Mouse (Mus musculus) heart, postnatal 0 days (tissue): ENCODE measurements around the gene Sfmbt1. TPM values are rescaled to one million over a fixed set of nuclear protein-coding genes. Genes with fewer than 3 reads are reported as not detected.
A peak's percentile ranks its signal among the peaks of the same experiment; 100 is the strongest.

Source experiments
- ATAC-seq: fragments of 200-750 bp; cut with Nextera tagmentation; 2 replicates; pipeline ENCODE4 v1.8.0; 2017; ENCODE audit warnings: low read depth, moderate number of reproducible peaks, moderate library complexity; ENCODE audit not compliant: insufficient read depth
- DNase-seq: peaks from one replicate; pipeline ENCODE4 v3.0.0-alpha.2; 2016; ENCODE audit warnings: low spot score
- H3K27ac ChIP-seq: fragments of 300-500 bp; sonication (generic); 2 replicates; pipeline ENCODE4 v1.5.1; 2014; ENCODE audit warnings: low read depth, mild to moderate bottlenecking
- H3K27me3 ChIP-seq: fragments of 300-500 bp; sonication (generic); 2 replicates; pipeline ENCODE4 v1.6.1; 2014; ENCODE audit warnings: low read length, mixed read lengths; ENCODE audit not compliant: control insufficient read depth, insufficient read depth
- H3K36me3 ChIP-seq: fragments of 300-500 bp; sonication (generic); replicated peaks from 2 replicates; pipeline ENCODE4 v1.6.1; 2014; ENCODE audit warnings: low read length, mixed read lengths; ENCODE audit not compliant: control insufficient read depth, insufficient read depth
- H3K4me1 ChIP-seq: fragments of 300-500 bp; sonication (generic); 2 replicates; pipeline ENCODE4 v1.6.1; 2014; ENCODE audit warnings: antibody characterized with exemption; ENCODE audit not compliant: control insufficient read depth, insufficient read depth
- H3K4me2 ChIP-seq: fragments of 300-500 bp; sonication (generic); 2 replicates; pipeline ENCODE4 v1.6.1; 2014; ENCODE audit warnings: low read depth, mild to moderate bottlenecking, low read length, moderate library complexity
- H3K4me3 ChIP-seq: fragments of 300-500 bp; sonication (generic); 2 replicates; pipeline ENCODE4 v1.5.1; 2014; ENCODE audit warnings: low read depth, low read length
- H3K9ac ChIP-seq: fragments of 300-500 bp; sonication (generic); replicated peaks from 2 replicates; pipeline ENCODE4 v1.6.1; 2014; ENCODE audit warnings: low read depth, low read length, mixed read lengths
- H3K9me3 ChIP-seq: fragments of 300-500 bp; sonication (generic); replicated peaks from 2 replicates; pipeline ENCODE4 v1.6.1; 2016; ENCODE audit warnings: low read length; ENCODE audit not compliant: control insufficient read depth
- CTCF ChIP-seq: IDR thresholded peaks from 2 replicates; pipeline ENCODE4 v1.5.1; 2016; ENCODE audit warnings: antibody characterized with exemption, control low read depth, low read depth
- EP300 ChIP-seq: IDR thresholded peaks from 2 replicates; pipeline ENCODE4 v1.6.1; 2016; ENCODE audit warnings: antibody characterized with exemption, low read depth
- WGBS: fragments of 180-500 bp; shearing (Covaris S2); extraction: QIAGEN DNeasy Blood & Tissue Kit; methylation state at CpG from one replicate; pipeline ENCODE4 v1.1.7; 2014; 5-methylcytosine and 5-hydroxymethylcytosine counted together
- polyA plus RNA-seq: library from polyadenylated mRNA; unstranded; fragments of >200 nt; fragmentation: Nextera tagmentation; extraction: Ambion mirVana; gene quantifications from 2 replicates; pipeline ENCODE4 v1.2.1, GENCODE M21; 2015
- total RNA-seq: library from RNA; depleted of rRNA; stranded (reverse); fragments of >200 nt; gene quantifications from 2 replicates; pipeline ENCODE4 v1.2.3, GENCODE M21; 2014; ENCODE audit warnings: low replicate concordance

The Sfmbt1 gene
- total and polyA plus RNA-seq, 2 experiments from 2014 or later: 1.8 to 7.6 TPM

- Histone ChIP-seq H3K27me3 (no peaks in the 10 kb centered on the region), H3K4me3 (no peak overlapping the region), H3K27ac (0 out of 2 replicates have a peak overlapping the region, but pooled peaks have one; percentile 23), H3K4me2 (no peak overlapping the region), H3K9me3 (no peaks in the 10 kb centered on the region), H3K4me1 (peaks cover 14% of the 10 kb centered on the region; the same call in 1 of the 2 replicates), H3K9ac (no peak overlapping the region), H3K36me3 (peaks cover 13% of the 10 kb centered on the region; the same call in 1 of the 2 replicates)
- DNase-seq (peak; percentile 34), ATAC-seq (peak; percentile 63; the same call in 1 of the 2 replicates)
- TF ChIP-seq CTCF (no peak), EP300 (no peak)
- 53% methylated on average over 14 of the region's 14 CpGs for WGBS
These were observed 122.9 kb downstream of the Sfmbt1 start for GRCm38 (mm10) chr14:30837416-30837996.

DNA sequence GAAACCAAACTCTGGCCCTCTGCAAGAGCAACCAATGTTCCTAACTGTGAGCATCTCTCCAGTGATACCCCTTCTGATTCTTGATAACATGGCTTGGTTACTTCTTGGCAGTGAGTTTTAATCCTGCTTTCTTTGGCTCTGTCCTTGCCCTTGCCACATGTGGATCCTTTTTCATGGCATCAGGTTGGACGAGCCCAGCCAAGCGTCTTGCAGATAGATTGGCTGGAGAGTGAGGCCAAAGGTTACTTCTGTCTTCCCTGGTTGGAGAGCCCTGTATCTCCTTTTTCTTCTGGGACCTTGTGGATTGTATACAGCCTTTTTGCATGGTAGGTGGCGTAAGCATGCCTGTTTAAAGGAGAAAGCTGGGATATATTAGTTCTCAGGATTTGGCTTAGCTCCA lies 129.1 kb downstream of the Sfmbt1 start:
- no peaks in the 10 kb centered on the region for H3K27me3 ChIP-seq
- no peak for DNase-seq
- no peak for ATAC-seq
- H3K4me2 ChIP-seq: no peak overlapping the region
- H3K9ac ChIP-seq: no peak overlapping the region
- no peak overlapping the region for H3K27ac ChIP-seq
- no peaks in the 10 kb centered on the region for H3K9me3 ChIP-seq
- 0 out of 2 replicates have a peak, but pooled peaks cover 8% of the 10 kb centered on the region for H3K36me3 ChIP-seq
- no peaks in the 10 kb centered on the region for H3K4me1 ChIP-seq
- H3K4me3 ChIP-seq: no peak overlapping the region
- 89% methylated on average over 3 of the region's 3 CpGs for WGBS
- no peak for TF ChIP-seq CTCF
- no peak for TF ChIP-seq EP300

DNA sequence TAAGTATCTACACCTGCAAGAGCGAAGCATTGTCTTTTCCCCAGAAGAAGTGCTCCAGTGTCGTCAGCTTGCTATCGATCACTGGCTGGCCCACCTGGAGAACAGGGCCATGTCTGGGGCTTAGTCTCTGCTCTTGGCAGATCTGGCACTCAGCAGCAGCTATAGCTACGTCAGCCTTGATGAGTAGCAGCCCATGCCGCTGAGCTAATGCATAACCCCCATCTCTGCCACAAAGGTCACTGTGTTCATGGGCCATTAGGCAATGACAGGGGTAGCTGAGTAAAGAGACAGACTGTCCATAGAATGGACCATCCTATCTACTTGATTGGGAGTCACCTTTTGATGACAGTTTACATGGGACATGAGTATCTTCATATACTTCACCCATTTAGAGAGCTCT lies 135.9 kb downstream of the Sfmbt1 start:
- Histone ChIP-seq H3K4me3 (no peak overlapping the region), H3K27me3 (no peaks in the 10 kb centered on the region), H3K27ac (no peak overlapping the region), H3K9ac (no peak overlapping the region), H3K9me3 (no peaks in the 10 kb centered on the region), H3K4me2 (no peak overlapping the region), H3K36me3 (0 out of 2 replicates have a peak, but pooled peaks cover 6% of the 10 kb centered on the region), H3K4me1 (0 out of 2 replicates have a peak, but pooled peaks cover 2% of the 10 kb centered on the region)
- ATAC-seq (no peak), DNase-seq (no peak)
- TF ChIP-seq EP300: no peak
- no peak for TF ChIP-seq CTCF
- 89% methylated on average over 5 of the region's 5 CpGs for WGBS

DNA sequence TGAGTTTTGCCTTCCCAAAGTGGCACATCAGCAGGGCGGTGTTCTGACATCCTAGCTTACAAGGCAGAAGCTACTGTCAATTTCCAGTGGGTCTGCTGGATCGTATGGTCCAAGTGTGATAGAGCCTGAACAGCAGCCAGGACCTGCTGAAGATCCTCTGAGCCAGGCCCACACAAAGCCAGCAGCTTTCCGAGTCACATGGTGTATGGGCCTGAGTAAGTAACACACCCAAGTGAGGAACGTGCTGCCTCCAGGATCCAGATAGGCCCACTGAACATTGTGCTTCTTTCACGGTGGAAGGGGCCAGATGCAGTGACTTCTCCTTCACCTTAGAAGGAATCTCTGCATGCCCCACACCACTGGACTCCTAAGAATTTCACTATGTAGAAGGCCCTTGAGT lies 137.7 kb downstream of the Sfmbt1 start:
- Histone ChIP-seq H3K4me1 (0 out of 2 replicates have a peak, but pooled peaks cover 2% of the 10 kb centered on the region), H3K4me2 (no peak overlapping the region), H3K27ac (no peak overlapping the region), H3K27me3 (no peaks in the 10 kb centered on the region), H3K36me3 (no peaks in the 10 kb centered on the region), H3K9ac (no peak overlapping the region), H3K9me3 (no peaks in the 10 kb centered on the region), H3K4me3 (no peak overlapping the region)
- WGBS: 72% methylated on average over 5 of the region's 5 CpGs
- ATAC-seq (no peak), DNase-seq (no peak)
- TF ChIP-seq CTCF: no peak
- TF ChIP-seq EP300: no peak

DNA sequence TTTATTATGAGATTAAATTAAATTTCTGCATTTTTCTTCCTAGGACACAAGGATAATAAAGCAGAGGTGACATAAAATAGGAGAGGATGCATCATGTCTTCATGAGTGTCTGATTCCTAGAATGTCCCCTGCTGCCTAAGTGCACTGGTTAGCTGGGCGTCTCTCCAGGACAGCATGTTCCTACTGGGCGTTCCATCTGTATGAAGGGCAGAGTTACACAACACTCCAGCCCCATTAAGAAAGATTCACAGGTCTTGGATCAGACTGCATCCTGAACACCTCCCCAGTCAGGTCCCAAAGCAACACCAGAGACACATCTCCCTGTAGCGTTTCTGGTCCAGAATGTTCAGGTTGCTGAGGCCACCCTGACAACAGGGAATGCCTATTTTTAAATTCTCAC lies 140.7 kb downstream of the Sfmbt1 start:
- 82% methylated on average over 3 of the region's 3 CpGs for WGBS
- DNase-seq (no peak), ATAC-seq (no peak)
- no peak overlapping the region for H3K9ac ChIP-seq
- no peak overlapping the region for H3K4me3 ChIP-seq
- TF ChIP-seq CTCF: no peak
- H3K27me3 ChIP-seq: no peaks in the 10 kb centered on the region
- 0 out of 2 replicates have a peak, but pooled peaks cover 2% of the 10 kb centered on the region for H3K4me1 ChIP-seq
- no peak overlapping the region for H3K27ac ChIP-seq
- no peak overlapping the region for H3K4me2 ChIP-seq
- no peaks in the 10 kb centered on the region for H3K9me3 ChIP-seq
- no peaks in the 10 kb centered on the region for H3K36me3 ChIP-seq
